Comparison of ENCODE assay signal across 14 mouse cellular contexts in the genomic region with DNA sequence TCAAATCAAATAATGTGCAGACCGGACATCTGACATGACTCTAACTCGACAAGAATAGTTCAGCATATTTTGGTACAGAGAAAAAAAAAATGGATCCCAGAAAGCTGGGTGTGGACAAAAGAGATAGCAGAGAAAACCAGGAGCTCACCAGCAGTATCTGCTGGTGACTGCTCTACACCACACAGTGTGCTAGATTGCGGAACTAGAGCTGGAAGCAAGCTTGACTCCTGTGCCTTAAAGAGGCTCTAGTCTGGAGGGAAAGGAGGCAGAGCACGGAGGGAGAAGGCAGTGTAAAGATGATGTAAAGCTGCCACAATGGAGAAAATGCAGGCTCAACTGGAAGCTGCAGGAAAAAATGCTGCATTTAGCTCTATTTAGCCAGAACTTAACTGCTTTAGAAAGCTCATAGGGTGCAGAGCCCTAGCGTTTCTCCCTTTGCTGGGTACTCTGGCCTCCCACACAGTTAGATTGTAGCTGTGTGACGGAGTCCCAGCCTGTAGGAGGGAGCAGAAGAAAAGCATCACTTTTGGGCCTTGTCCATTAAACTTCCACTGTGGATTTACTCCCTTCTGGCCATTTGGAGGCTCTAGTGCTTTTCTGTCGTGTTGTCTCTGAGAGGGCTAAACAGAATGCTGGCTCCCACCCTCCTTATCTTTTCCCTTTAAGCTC.
A peak's percentile ranks its signal among the peaks of the same experiment; 100 is the strongest.
DNase-seq lines count a peak whose midpoint lies in the region; ATAC-seq and TF ChIP-seq lines count a peak whose summit lies in the region.
"Had no signal": no experiment of that assay in that cellular context is flagged by ENCODE, and none has a peak within 500 bp of the region (broad histone marks: within the 10 kb centered on the region; RNA-seq: fewer than 3 reads in every experiment).

No protein-coding gene starts in this region.

- TF ChIP-seq CTCF in midbrain, postnatal 0 days (IDR thresholded peaks at IDR 0.05): 0 out of 2 replicates have a peak, but pooled peaks have one; percentile 9

- H3K9me3 ChIP-seq in hindbrain, embryonic 13.5 days: no peaks in the 10 kb centered on the region
- H3K9me3 ChIP-seq in midbrain, postnatal 0 days (ENCODE audit: low read length): no peaks in the 10 kb centered on the region
- H3K9me3 ChIP-seq: stomach, embryonic 15.5 days had no signal

- WGBS in hindbrain, embryonic 13.5 days: 64% methylated on average over 7 of the region's 7 CpGs
- WGBS in midbrain, postnatal 0 days: 36% methylated on average over 7 of the region's 7 CpGs

- H3K4me1 ChIP-seq in hindbrain, embryonic 13.5 days (replicated peaks): peaks cover 33% of the 10 kb centered on the region
- peaks cover 5% of the 10 kb centered on the region; the same call in 1 of the 2 replicates for H3K4me1 ChIP-seq in midbrain, postnatal 0 days (ENCODE audit: insufficient read depth, low read length)
- H3K4me1 ChIP-seq: liver, embryonic 13.5 days; stomach, embryonic 15.5 days had no signal

- no peak overlapping the region for H3K4me2 ChIP-seq in hindbrain, embryonic 13.5 days
- no peak overlapping the region for H3K4me2 ChIP-seq in midbrain, postnatal 0 days (ENCODE audit: low read depth, low read length, poor library complexity, severe bottlenecking)
- H3K4me2 ChIP-seq: liver, embryonic 13.5 days; stomach, embryonic 15.5 days had no signal

- H3K4me3 ChIP-seq in hindbrain, embryonic 13.5 days: no peak overlapping the region
- H3K4me3 ChIP-seq in midbrain, postnatal 0 days (ENCODE audit: low read depth, low read length): no peak overlapping the region
- H3K4me3 ChIP-seq: liver, embryonic 13.5 days; stomach, embryonic 15.5 days had no signal

- no peak for DNase-seq in cerebellum, adult 9-10 months
- DNase-seq in layer of hippocampus, adult 9-11 months: peak; percentile 50
- DNase-seq in layer of hippocampus, adult 8-10 months (ENCODE audit: low spot score in 2 of 2): no peak
- no peak for DNase-seq in midbrain, postnatal 0 days (ENCODE audit: low spot score)
- DNase-seq in urinary bladder, postnatal 14 days (ENCODE audit: low spot score): no peak
- no peak for DNase-seq in natural killer cell, adult 2 months (ENCODE audit: low spot score in 2 of 2)
- DNase-seq: adrenal gland, postnatal 10 days; cerebellum, adult 11-12 months; heart, adult 11 months; kidney, adult 11 months; liver, embryonic 13.5 days had no signal

- H3K27ac ChIP-seq in hindbrain, embryonic 13.5 days: peak overlapping the region; percentile 75
- peak overlapping the region; percentile 60 for H3K27ac ChIP-seq in midbrain, postnatal 0 days (ENCODE audit: low read depth, low read length)
- H3K27ac ChIP-seq: liver, embryonic 13.5 days; stomach, embryonic 15.5 days had no signal

- no peak overlapping the region for H3K9ac ChIP-seq in hindbrain, embryonic 13.5 days
- no peak overlapping the region for H3K9ac ChIP-seq in midbrain, postnatal 0 days (replicated peaks; ENCODE audit: low read length, poor library complexity, severe bottlenecking)
- H3K9ac ChIP-seq: liver, embryonic 13.5 days; stomach, embryonic 15.5 days had no signal

- ATAC-seq in cerebellum, adult (ENCODE audit: insufficient number of reproducible peaks, low FRiP score, low TSS enrichment): peak; percentile 73; the same call in 1 of the 2 replicates
- no peak for ATAC-seq in hindbrain, embryonic 13.5 days (ENCODE audit: low FRiP score)
- no peak for ATAC-seq in midbrain, postnatal 0 days (ENCODE audit: low FRiP score)

- H3K27me3 ChIP-seq in hindbrain, embryonic 13.5 days: no peaks in the 10 kb centered on the region
- no peaks in the 10 kb centered on the region for H3K27me3 ChIP-seq in midbrain, postnatal 0 days (ENCODE audit: insufficient read depth, low read length)
- H3K27me3 ChIP-seq: liver, embryonic 13.5 days; stomach, embryonic 15.5 days had no signal

- no peaks in the 10 kb centered on the region for H3K36me3 ChIP-seq in hindbrain, embryonic 13.5 days
- no peaks in the 10 kb centered on the region for H3K36me3 ChIP-seq in midbrain, postnatal 0 days (ENCODE audit: insufficient read depth, low read length)
- H3K36me3 ChIP-seq: liver, embryonic 13.5 days; stomach, embryonic 15.5 days had no signal
